Mouse (Mus musculus) embryonic facial prominence, embryonic 12.5 days (tissue): ENCODE data around the gene Mthfr. TPM values are rescaled to one million over a fixed set of nuclear protein-coding genes. Genes with fewer than 3 reads are reported as not detected.
A peak's percentile ranks its signal among the peaks of the same experiment; 100 is the strongest.

Experiments
- ATAC-seq: fragments of 200-750 bp; cut with Nextera tagmentation; 2 replicates; pipeline ENCODE4 v1.8.0; 2017; ENCODE audit not compliant: insufficient number of reproducible peaks, insufficient read depth, low FRiP score, low TSS enrichment
- H3K27ac ChIP-seq: fragments of 300-500 bp; sonication (generic); 2 replicates; pipeline ENCODE4 v1.5.1; 2016; ENCODE audit warnings: mild to moderate bottlenecking
- H3K27me3 ChIP-seq: fragments of 300-500 bp; sonication (generic); 2 replicates; pipeline ENCODE4 v1.6.1; 2016; ENCODE audit warnings: mild to moderate bottlenecking, moderate library complexity
- H3K36me3 ChIP-seq: fragments of 300-500 bp; sonication (generic); 2 replicates; pipeline ENCODE4 v1.6.1; 2016; ENCODE audit warnings: mild to moderate bottlenecking
- H3K4me1 ChIP-seq: fragments of 300-500 bp; sonication (generic); 2 replicates; pipeline ENCODE4 v1.6.1; 2016
- H3K4me2 ChIP-seq: fragments of 300-500 bp; sonication (generic); replicated peaks from 2 replicates; pipeline ENCODE4 v1.6.1; 2016; ENCODE audit warnings: mild to moderate bottlenecking, moderate library complexity
- H3K4me3 ChIP-seq: fragments of 300-500 bp; sonication (generic); 2 replicates; pipeline ENCODE4 v1.5.1; 2016; ENCODE audit warnings: mild to moderate bottlenecking
- H3K9ac ChIP-seq: fragments of 300-500 bp; sonication (generic); 2 replicates; pipeline ENCODE4 v1.6.1; 2016; ENCODE audit warnings: mild to moderate bottlenecking, moderate library complexity
- H3K9me3 ChIP-seq: fragments of 300-500 bp; sonication (generic); 2 replicates; pipeline ENCODE4 v1.6.1; 2016; ENCODE audit warnings: mild to moderate bottlenecking, moderate library complexity
- WGBS: fragments of 180-500 bp; shearing (Covaris S2); methylation state at CpG from one replicate; pipeline ENCODE4 v1.1.7; 2016; 5-methylcytosine and 5-hydroxymethylcytosine counted together
- polyA plus RNA-seq: library from polyadenylated mRNA; unstranded; fragments of >200 nt; fragmentation: Nextera tagmentation; extraction: Ambion mirVana; gene quantifications from 2 replicates; pipeline ENCODE4 v1.2.1, GENCODE M21; 2016

Gene Mthfr
- polyA plus RNA-seq, 1 experiment from 2014 or later = 25.7 TPM

DNA sequence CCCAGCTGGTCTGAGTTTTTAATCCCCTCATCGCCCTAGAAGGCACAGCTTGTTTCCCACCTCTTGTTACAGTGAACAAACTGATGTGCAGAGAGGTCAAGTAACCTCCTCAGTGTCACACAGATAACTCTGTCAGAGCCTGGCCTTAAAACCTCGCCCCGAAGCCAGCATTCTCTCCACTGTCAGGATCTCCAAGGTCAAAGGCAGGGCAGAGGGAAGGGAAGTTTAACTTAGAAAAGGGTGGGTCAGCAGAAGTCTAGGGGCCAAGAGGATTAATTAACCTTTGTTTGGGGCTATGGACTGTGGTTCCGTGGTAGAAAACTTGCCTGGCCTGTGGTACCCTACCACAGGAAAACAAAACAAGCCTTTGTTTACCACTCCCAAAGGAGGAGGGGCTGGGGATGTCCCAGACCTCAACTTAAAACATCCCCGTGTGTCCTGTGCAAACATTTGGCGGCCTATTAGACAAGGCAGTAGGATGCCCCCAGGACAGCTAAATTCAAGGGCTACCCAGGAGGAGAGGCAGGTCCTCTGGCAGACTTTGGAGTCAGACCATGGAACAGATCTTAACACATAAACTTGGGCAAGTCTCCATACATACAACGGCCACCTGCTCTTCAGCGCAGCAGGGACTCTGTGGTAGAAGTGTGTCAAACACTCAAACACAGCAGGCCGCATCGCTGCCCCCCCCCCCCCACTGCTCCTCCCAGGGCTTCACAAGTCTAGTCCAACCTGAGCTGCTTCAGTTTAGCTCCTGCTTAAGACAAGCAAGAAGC is 46.4 kb downstream of the Mthfr start:
- H3K9me3 ChIP-seq = no peaks in the 10 kb centered on the region
- no peak for ATAC-seq
- H3K36me3 ChIP-seq = peaks cover 7% of the 10 kb centered on the region; the same call in 1 of the 2 replicates
- H3K27me3 ChIP-seq = no peaks in the 10 kb centered on the region
- no peak overlapping the region for H3K4me3 ChIP-seq
- WGBS = 26% methylated on average over 10 of the region's 10 CpGs
- no peak overlapping the region for H3K4me2 ChIP-seq
- H3K9ac ChIP-seq = no peak overlapping the region
- peaks cover 30% of the 10 kb centered on the region; the same call in 1 of the 2 replicates for H3K4me1 ChIP-seq
- H3K27ac ChIP-seq = no peak overlapping the region

DNA sequence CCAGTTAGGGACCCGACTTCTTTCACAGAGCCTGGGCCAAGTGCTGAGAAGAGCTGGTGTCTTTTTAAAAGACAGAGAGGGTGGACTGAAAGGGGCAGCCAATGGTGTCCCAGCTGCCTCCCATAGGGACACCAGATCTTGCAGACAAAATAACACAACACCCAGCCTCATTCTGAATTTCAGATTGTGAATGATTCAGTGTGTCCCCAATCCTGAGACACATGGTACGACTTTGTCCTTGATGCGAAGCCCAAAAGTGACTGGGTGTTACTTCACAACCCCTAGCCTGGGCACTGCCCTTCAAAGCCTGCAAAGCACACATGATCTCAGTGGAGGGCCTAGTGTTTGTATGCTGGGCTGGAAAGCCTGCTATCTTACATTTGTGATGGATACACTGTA is 47.0 kb downstream of the Mthfr start:
- peaks cover 30% of the 10 kb centered on the region; the same call in 1 of the 2 replicates for H3K4me1 ChIP-seq
- no peak overlapping the region for H3K4me3 ChIP-seq
- no peak for ATAC-seq
- H3K27ac ChIP-seq = no peak overlapping the region
- no peaks in the 10 kb centered on the region for H3K9me3 ChIP-seq
- H3K36me3 ChIP-seq = 0 out of 2 replicates have a peak, but pooled peaks cover 5% of the 10 kb centered on the region
- H3K4me2 ChIP-seq = no peak overlapping the region
- 69% methylated on average over 3 of the region's 3 CpGs for WGBS
- H3K27me3 ChIP-seq = no peaks in the 10 kb centered on the region
- no peak overlapping the region for H3K9ac ChIP-seq

DNA sequence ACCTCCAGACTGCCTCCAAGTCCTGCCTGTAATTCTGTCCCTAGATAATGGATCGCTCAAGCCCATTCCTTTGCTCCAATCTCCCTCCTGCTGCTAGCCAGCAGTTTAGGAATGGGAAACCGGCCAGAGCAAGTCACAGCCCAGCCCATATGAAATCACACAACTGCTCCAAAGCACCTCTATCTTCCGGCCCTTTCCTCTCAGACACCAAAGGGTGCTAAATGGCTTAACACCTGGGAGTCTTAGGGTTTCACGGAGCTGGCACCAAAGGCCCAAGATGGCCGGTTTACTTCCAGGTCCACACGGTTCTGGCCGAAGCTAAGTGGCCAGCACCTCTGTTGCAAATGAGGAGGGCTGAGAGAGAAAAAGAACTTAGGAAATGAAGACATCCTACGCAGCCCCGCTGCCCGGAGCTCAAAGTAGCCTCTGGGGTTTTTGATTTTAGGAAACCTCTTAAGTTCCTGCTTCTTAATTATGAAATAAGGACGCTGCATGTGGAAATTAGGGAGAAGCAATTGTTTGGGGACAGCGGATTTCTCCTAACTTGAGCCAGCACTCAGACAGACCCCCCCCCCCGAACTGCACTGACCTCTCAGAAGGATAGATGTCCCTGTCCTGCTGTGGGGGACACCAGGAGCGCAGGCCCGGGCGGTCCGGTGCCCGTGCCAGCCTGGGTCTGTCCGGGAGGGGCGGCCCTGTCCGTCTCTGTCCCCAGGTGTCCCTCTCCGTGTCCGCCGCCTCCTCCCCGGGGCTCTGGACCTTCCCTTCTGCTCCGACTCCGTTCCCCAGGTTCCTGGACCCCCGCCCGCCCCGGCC is 48.4 kb downstream of the Mthfr start:
- peaks cover 30% of the 10 kb centered on the region; the same call in 1 of the 2 replicates for H3K4me1 ChIP-seq
- no peaks in the 10 kb centered on the region for H3K27me3 ChIP-seq
- WGBS = 5% methylated on average over 30 of the region's 30 CpGs
- peak overlapping the region; percentile 88 for H3K4me2 ChIP-seq
- no peaks in the 10 kb centered on the region for H3K9me3 ChIP-seq
- no peaks in the 10 kb centered on the region for H3K36me3 ChIP-seq
- peak overlapping the region; percentile 80 for H3K9ac ChIP-seq
- peak overlapping the region; percentile 79 for H3K4me3 ChIP-seq
- peak; percentile 38; the same call in 1 of the 2 replicates for ATAC-seq
- no peak overlapping the region for H3K27ac ChIP-seq

DNA sequence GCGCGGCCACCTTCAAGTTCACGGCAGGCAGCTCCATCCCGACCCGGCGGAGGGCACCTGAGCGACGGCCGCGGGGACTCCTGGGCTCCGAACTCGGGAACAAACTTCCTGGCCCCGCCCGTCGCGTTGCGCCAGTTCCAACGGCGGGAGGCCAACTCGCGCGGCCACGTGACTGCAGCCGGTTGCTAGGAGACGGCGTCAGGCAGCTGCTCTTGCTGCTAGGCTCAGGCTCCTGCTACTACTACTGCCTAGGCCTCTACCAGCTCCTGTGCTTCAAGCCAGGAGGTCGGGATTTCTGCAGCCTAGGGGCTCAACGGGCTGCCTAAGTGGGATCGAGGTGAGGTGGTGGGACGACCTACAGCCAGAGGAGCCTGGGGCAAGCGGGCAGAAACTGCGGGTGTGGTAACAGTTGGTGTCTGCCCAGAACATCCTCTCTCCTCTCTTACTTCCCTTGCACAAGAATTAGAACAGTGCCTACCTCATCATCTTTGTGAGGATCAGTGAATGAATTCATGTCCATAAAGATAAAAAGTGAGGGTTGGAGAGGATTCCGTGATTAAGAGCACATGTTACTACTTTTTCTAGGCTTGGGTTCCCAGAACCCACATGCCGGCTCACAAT is 49.1 kb downstream of the Mthfr start, which contains the start of gene Agtrap:
Gene Agtrap (minus strand): TSS at position 125 of the 621 bp plus-strand sequence.
- H3K4me3 ChIP-seq = peak within 1 kb of the TSS; percentile 79
- H3K4me2 ChIP-seq = peak within 1 kb of the TSS; percentile 88
- peaks cover 30% of the 10 kb centered on the region; the same call in 1 of the 2 replicates for H3K4me1 ChIP-seq
- no peaks in the 10 kb centered on the region for H3K36me3 ChIP-seq
- H3K27me3 ChIP-seq = no peaks in the 10 kb centered on the region
- peak within 1 kb of the TSS; percentile 60 for H3K27ac ChIP-seq
- WGBS = 5% methylated on average over 34 of the region's 34 CpGs
- H3K9ac ChIP-seq = peak within 1 kb of the TSS; percentile 80
- H3K9me3 ChIP-seq = no peaks in the 10 kb centered on the region
- ATAC-seq = peak; percentile 80

DNA sequence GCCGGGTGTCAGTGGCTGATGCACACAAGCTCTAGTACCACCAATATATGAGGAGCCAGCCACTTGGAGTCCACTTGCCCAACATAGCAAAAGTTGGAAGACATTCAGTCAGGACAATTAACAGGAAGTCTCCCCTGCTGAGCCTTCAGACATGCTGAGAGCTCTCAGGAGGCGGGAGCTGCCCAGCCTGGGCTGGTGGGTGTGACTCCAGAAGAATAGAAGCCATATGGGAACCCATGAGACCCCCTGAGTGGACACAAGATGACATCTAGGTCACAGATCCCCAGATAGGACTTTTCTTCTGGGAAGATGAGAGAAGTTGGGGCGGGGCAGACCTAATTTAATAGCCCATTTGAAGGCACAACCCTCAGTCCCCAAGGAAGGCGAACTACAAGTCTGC is 50.3 kb downstream of the Mthfr start:
- Histone ChIP-seq H3K4me1 (peaks cover 22% of the 10 kb centered on the region; the same call in 1 of the 2 replicates), H3K9ac (no peak overlapping the region), H3K27ac (no peak overlapping the region), H3K27me3 (no peaks in the 10 kb centered on the region), H3K36me3 (no peaks in the 10 kb centered on the region), H3K4me3 (no peak overlapping the region), H3K9me3 (no peaks in the 10 kb centered on the region), H3K4me2 (no peak overlapping the region)
- WGBS = 51% methylated on average over 4 of the region's 4 CpGs
- no peak for ATAC-seq

DNA sequence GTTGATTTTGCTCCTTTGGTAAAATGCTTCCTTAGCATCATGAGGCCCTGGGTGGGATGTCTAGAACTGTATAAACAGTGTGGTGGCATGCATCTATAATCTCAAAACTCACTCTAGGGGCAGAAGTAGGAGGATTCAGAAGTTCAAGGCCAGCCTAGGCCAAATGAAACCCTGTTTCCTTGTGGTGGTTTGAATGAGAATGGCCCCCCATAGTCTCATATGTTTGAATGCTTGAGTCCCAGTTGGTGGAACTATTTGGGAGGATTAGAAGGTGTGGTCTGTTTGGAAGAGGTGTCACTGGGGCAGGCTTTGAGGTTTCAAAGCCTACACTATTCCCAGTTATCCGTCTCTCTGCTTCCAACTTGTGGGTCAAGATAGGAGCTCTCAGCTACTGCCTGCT is 52.3 kb downstream of the Mthfr start:
- H3K9ac ChIP-seq = no peak overlapping the region
- no peaks in the 10 kb centered on the region for H3K36me3 ChIP-seq
- WGBS = 88% methylated on average over 1 of the region's 1 CpGs
- no peak overlapping the region for H3K4me3 ChIP-seq
- ATAC-seq = no peak
- H3K4me2 ChIP-seq = no peak overlapping the region
- H3K4me1 ChIP-seq = peaks cover 14% of the 10 kb centered on the region; the same call in 1 of the 2 replicates
- H3K27me3 ChIP-seq = no peaks in the 10 kb centered on the region
- H3K27ac ChIP-seq = no peak overlapping the region
- H3K9me3 ChIP-seq = no peaks in the 10 kb centered on the region

DNA sequence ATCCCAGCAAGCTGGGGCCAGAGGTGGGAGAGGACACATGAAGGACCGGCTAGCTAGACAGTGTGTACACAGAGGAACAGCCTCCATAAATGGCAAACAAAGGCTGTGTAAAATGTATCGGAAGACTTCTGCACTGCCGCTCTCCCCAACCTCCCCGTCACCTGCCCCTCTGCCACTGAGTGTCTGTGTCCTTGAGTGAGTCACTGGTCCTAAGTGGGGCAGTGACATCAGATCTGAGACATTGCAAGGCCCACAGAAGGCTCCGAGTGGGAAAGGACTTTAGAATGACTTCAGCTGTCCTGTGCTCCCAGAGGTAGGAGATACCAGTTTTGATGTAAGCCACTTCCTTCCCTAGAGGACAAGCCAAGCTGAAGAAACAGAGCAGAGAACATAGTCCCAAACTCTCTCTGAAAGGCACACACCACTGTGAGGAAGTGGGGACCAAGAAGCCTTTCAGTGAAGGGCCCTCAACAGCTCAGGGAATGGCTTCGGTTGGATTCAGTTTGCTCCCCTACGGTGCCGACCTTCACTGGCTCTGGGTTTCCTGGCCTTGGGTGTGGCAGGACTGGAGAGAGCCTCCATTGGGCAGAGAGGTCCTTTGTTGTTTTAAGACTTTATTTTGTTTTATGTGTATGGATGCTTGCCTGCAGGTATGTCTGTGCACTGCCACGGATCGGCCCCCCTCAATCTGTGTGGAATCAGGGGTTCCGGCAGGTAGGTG is 53.8 kb downstream of the Mthfr start:
- Histone ChIP-seq H3K9ac (no peak overlapping the region), H3K27ac (no peak overlapping the region), H3K9me3 (no peaks in the 10 kb centered on the region), H3K4me1 (peaks cover 4% of the 10 kb centered on the region; the same call in 1 of the 2 replicates), H3K4me2 (no peak overlapping the region), H3K27me3 (no peaks in the 10 kb centered on the region), H3K36me3 (no peaks in the 10 kb centered on the region), H3K4me3 (no peak overlapping the region)
- WGBS = 89% methylated on average over 11 of the region's 11 CpGs
- no peak for ATAC-seq

DNA sequence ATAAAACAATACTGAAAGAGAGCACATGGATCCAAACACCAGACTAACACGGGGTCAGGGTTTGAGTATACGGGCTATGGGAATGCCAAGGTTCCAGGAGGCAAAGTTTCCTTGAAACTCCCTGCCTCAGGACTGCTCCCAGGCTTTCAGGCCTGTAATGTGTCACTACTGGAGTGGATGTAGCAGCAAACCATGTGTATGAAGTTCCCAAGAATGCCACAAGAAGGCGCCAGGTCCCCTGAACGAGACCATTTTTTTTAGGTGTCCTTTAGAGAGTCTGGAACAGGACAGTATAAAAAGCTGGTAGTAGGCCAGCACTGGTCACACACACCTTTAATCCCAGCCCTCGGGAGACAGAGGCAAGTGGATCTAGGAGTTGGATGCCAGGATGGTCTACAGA is 55.3 kb downstream of the Mthfr start:
- no peak for ATAC-seq
- no peak overlapping the region for H3K27ac ChIP-seq
- no peaks in the 10 kb centered on the region for H3K27me3 ChIP-seq
- no peaks in the 10 kb centered on the region for H3K9me3 ChIP-seq
- no peaks in the 10 kb centered on the region for H3K36me3 ChIP-seq
- H3K4me2 ChIP-seq = no peak overlapping the region
- no peaks in the 10 kb centered on the region for H3K4me1 ChIP-seq
- WGBS = 92% methylated on average over 5 of the region's 5 CpGs
- no peak overlapping the region for H3K9ac ChIP-seq
- no peak overlapping the region for H3K4me3 ChIP-seq

DNA sequence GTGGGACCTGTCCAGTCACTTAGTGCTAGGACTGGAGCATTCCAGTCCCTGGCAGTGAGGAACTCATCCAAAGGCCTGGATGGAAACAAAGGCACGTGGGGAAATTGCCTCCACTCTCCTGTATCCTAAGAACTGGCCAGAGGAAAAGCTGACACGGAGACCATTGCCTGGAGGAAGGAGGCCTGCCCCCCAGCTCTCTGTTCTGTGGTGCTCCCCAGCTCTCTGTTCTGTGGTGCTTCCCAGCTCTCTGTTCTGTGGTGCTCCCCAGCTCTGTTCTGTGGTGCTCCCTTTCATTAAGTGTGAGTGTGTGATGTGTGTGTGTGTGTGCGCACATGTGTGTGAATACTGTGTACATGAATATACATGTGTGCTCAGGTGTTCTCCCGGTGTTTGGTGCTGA is 56.2 kb downstream of the Mthfr start:
- no peak for ATAC-seq
- WGBS = 81% methylated on average over 4 of the region's 4 CpGs
- Histone ChIP-seq H3K9ac (no peak overlapping the region), H3K4me1 (no peaks in the 10 kb centered on the region), H3K27ac (no peak overlapping the region), H3K4me3 (no peak overlapping the region), H3K36me3 (no peaks in the 10 kb centered on the region), H3K27me3 (no peaks in the 10 kb centered on the region), H3K9me3 (no peaks in the 10 kb centered on the region), H3K4me2 (no peak overlapping the region)

DNA sequence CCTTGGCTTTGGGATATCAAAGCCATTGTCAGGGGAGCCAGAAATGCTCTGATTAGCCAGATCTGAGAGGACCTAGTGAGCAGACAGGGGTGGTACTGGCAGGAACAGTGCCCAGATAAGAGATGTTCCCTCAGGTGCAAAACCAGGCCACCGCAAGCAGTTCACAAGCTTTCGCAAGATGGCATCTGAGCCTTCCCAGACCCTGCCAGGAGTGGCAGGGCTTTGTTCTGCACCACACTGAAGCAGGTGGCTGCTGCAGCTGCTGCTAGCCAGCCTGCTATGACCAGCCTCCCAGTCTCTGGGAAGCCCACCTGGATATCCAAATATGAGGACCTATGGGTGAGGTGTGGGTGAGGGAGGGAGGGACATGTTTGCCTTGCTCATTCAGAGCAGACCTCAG is 59.1 kb downstream of the Mthfr start:
- Histone ChIP-seq H3K27ac (no peak overlapping the region), H3K9ac (no peak overlapping the region), H3K9me3 (no peaks in the 10 kb centered on the region), H3K36me3 (no peaks in the 10 kb centered on the region), H3K4me1 (peaks cover 5% of the 10 kb centered on the region), H3K4me2 (no peak overlapping the region), H3K4me3 (no peak overlapping the region), H3K27me3 (no peaks in the 10 kb centered on the region)
- no peak for ATAC-seq
- WGBS = 93% methylated on average over 2 of the region's 2 CpGs

DNA sequence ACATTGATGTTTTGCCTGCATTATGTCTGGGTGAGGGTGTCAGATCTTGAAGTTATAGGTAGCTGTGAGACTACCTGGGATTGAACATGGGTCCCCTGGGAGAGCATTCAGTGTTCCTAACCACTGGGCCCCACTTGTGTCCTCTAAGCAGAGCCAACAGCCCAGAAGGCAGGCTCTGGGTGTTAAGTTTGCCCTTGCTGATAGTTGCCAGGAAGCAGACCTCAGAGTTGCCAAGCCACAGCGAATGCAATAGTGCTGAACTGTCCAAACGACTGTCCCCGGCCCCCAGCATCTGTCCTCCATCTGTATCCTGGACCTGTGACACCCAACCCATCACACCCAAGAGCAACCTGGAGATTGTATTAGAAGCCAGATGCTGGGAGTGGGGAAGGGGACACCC is 59.8 kb downstream of the Mthfr start:
- no peaks in the 10 kb centered on the region for H3K27me3 ChIP-seq
- no peak overlapping the region for H3K27ac ChIP-seq
- no peak overlapping the region for H3K4me3 ChIP-seq
- no peak for ATAC-seq
- no peak overlapping the region for H3K9ac ChIP-seq
- H3K9me3 ChIP-seq = no peaks in the 10 kb centered on the region
- peaks cover 5% of the 10 kb centered on the region for H3K4me1 ChIP-seq
- WGBS = 84% methylated on average over 3 of the region's 3 CpGs
- H3K36me3 ChIP-seq = no peaks in the 10 kb centered on the region
- no peak overlapping the region for H3K4me2 ChIP-seq
